Mouse (Mus musculus): Measurements from ENCODE around the gene Atxn2. TPM values are rescaled to one million over a fixed set of nuclear protein-coding genes. Genes with fewer than 3 reads are reported as not detected.

Gene Atxn2
- polyA plus RNA-seq (2012; rRNA removed; ENCODE audit: low replicate concordance), result 79.8 and 103 TPM in 2 replicates

DNA sequence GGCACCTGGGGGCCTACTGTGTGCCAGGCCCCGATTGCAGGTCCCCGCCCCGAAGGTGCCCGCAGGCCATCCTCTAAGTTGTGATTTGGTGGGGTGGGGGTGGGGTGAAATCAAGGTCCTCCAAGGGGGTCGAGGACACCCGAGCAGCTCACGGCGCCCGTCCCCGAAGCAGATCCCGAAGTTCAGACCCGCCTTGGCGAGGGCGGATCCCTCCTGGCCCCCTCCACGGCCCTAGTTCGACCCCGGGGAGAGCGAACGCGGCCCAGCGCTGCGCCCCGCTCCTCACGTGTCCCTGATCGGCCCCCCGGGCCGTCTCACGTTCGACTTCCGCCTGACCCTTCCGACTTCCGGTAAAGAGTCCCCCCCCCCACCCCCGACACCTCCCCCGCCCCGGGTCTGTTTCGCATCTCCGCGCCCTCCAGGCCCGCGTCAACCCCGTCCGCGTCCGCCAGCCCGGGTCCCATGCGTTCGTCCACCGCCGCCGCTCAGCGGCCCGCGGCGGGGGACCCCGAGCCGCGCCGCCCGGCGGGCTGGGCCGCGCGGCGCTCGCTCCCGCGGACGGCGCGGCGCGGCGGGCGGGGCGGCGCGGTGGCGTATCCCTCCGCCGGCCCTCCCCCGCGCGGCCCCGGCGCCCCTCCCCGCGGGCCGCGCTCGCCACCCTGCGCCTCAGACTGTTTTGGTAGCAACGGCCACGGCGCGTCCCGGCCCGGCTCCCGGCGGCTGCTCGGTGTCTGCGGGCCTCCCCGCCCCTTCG is at the start of gene Atxn2:
TSS of gene Atxn2 (plus strand) at position 164 of the 754 bp plus-strand sequence.

GRCm38 (mm10) chr5:121837441-121838340 is 126.6 kb downstream of the Atxn2 start, which contains the start of gene Sh2b3:
Sh2b3 (minus strand) TSS chr5:121837646.

DNA sequence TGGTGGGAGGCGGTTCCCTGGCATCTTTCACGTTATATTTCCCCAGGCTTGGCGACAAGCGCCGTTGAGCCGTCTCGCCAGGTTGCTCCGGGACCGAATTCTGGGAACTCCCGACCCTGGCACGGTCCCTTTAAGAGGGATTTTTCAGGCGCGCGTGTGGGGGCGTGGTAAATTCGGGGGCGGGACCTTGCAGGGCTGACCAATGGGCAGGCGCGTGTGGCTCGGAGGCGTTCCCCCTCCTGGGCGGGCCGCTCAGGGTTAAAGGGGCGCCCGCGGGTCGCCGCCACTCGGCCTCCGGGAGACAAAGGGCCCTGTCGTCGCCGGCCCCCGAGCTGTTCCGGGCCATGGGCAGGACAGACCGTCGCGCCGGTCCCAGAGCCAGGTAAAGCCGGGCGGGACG is 137.6 kb downstream of the Atxn2 start, which contains the start of gene Pheta1:
TSS of gene Pheta1 (plus strand) at position 242 of the 400 bp plus-strand sequence.

Other genes with a start within 250 kb of the Atxn2 start
- not detected in 2 replicates for gene Adam1b, start 207.9 kb upstream of the Atxn2 start, polyA plus RNA-seq (2012; rRNA removed; ENCODE audit: low replicate concordance)
- 2.1 and 2.3 TPM in 2 replicates for gene Adam1a, start 165.9 kb upstream of the Atxn2 start, polyA plus RNA-seq (2012; rRNA removed; ENCODE audit: low replicate concordance)
- gene Gm42878, start 165.9 kb upstream of the Atxn2 start, polyA plus RNA-seq (2012; rRNA removed; ENCODE audit: low replicate concordance), result not detected in 2 replicates
- 22.9 and 31.4 TPM in 2 replicates for gene Mapkapk5, start 165.4 kb upstream of the Atxn2 start, polyA plus RNA-seq (2012; rRNA removed; ENCODE audit: low replicate concordance)
- 386 and 645 TPM in 2 replicates for gene Aldh2, start 117.5 kb upstream of the Atxn2 start, polyA plus RNA-seq (2012; rRNA removed; ENCODE audit: low replicate concordance)
- 4.2 and 6.4 TPM in 2 replicates for gene Acad12, start 92.4 kb upstream of the Atxn2 start, polyA plus RNA-seq (2012; rRNA removed; ENCODE audit: low replicate concordance)
- gene Acad10, start 50.8 kb upstream of the Atxn2 start, polyA plus RNA-seq (2012; rRNA removed; ENCODE audit: low replicate concordance), result 5.1 and 6.2 TPM in 2 replicates
- gene Brap, start 50.8 kb upstream of the Atxn2 start, polyA plus RNA-seq (2012; rRNA removed; ENCODE audit: low replicate concordance), result 11.3 and 12.9 TPM in 2 replicates
- gene Sh2b3, start 126.3 kb downstream of the Atxn2 start, polyA plus RNA-seq (2012; rRNA removed; ENCODE audit: low replicate concordance), result 46.6 and 106 TPM in 2 replicates
- 133 and 307 TPM in 2 replicates for gene Pheta1, start 137.6 kb downstream of the Atxn2 start, polyA plus RNA-seq (2012; rRNA removed; ENCODE audit: low replicate concordance)